Mouse (Mus musculus): ENCODE data around the gene Krtap19-5. TPM values are rescaled to one million over a fixed set of nuclear protein-coding genes. Genes with fewer than 3 reads are reported as not detected.

The Krtap19-5 gene
- polyA plus RNA-seq, 1 experiment from 2014 or later = not detected

- Histone ChIP-seq H3K27ac (ENCODE audit: low read length) (no peak overlapping the region), H3K4me1 (ENCODE audit: control insufficient read depth, insufficient read depth, low read length) (no peaks in the 10 kb centered on the region), H3K9me3 (ENCODE audit: control insufficient read depth, low read depth, low read length) (no peaks in the 10 kb centered on the region), H3K4me3 (ENCODE audit: low read depth, low read length) (no peak overlapping the region), H3K27me3 (ENCODE audit: control insufficient read depth, insufficient read depth, low read length) (no peaks in the 10 kb centered on the region), H3K4me2 (replicated peaks; ENCODE audit: low read depth, low read length) (no peak overlapping the region), H3K9ac (replicated peaks; ENCODE audit: low read depth, low read length) (no peak overlapping the region), H3K36me3 (ENCODE audit: control insufficient read depth, insufficient read depth, low read length) (no peaks in the 10 kb centered on the region)
- no peak for ATAC-seq (ENCODE audit: insufficient number of reproducible peaks, insufficient read depth, low FRiP score, low read depth)
- WGBS = 77% methylated on average over 4 of the region's 4 CpGs
Observed at GRCm38 (mm10) chr16:88864887-88865407, 31.3 kb downstream of the Krtap19-5 start.

- WGBS = 11% methylated on average over 5 of the region's 5 CpGs
- no peaks in the 10 kb centered on the region for H3K27me3 ChIP-seq (ENCODE audit: control insufficient read depth, insufficient read depth, low read length)
- H3K4me2 ChIP-seq (replicated peaks; ENCODE audit: low read depth, low read length) = no peak overlapping the region
- H3K27ac ChIP-seq (ENCODE audit: low read length) = no peak overlapping the region
- no peaks in the 10 kb centered on the region for H3K9me3 ChIP-seq (ENCODE audit: control insufficient read depth, low read depth, low read length)
- no peaks in the 10 kb centered on the region for H3K36me3 ChIP-seq (ENCODE audit: control insufficient read depth, insufficient read depth, low read length)
- no peak overlapping the region for H3K9ac ChIP-seq (replicated peaks; ENCODE audit: low read depth, low read length)
- no peaks in the 10 kb centered on the region for H3K4me1 ChIP-seq (ENCODE audit: control insufficient read depth, insufficient read depth, low read length)
- no peak for ATAC-seq (ENCODE audit: insufficient number of reproducible peaks, insufficient read depth, low FRiP score, low read depth)
- H3K4me3 ChIP-seq (ENCODE audit: low read depth, low read length) = no peak overlapping the region
Observed at GRCm38 (mm10) chr16:88851450-88851849, 44.8 kb downstream of the Krtap19-5 start.

- ATAC-seq (ENCODE audit: insufficient number of reproducible peaks, insufficient read depth, low FRiP score, low read depth) = no peak
- no peaks in the 10 kb centered on the region for H3K27me3 ChIP-seq (ENCODE audit: control insufficient read depth, insufficient read depth, low read length)
- no peak overlapping the region for H3K4me2 ChIP-seq (replicated peaks; ENCODE audit: low read depth, low read length)
- no peak overlapping the region for H3K9ac ChIP-seq (replicated peaks; ENCODE audit: low read depth, low read length)
- no peaks in the 10 kb centered on the region for H3K36me3 ChIP-seq (ENCODE audit: control insufficient read depth, insufficient read depth, low read length)
- no peak overlapping the region for H3K4me3 ChIP-seq (ENCODE audit: low read depth, low read length)
- WGBS = 79% methylated on average over 4 of the region's 4 CpGs
- H3K4me1 ChIP-seq (ENCODE audit: control insufficient read depth, insufficient read depth, low read length) = no peaks in the 10 kb centered on the region
- no peak overlapping the region for H3K27ac ChIP-seq (ENCODE audit: low read length)
- no peaks in the 10 kb centered on the region for H3K9me3 ChIP-seq (ENCODE audit: control insufficient read depth, low read depth, low read length)
Observed at GRCm38 (mm10) chr16:88848558-88848957, 47.7 kb downstream of the Krtap19-5 start.

- Histone ChIP-seq H3K4me2 (replicated peaks; ENCODE audit: low read depth, low read length) (no peak overlapping the region), H3K27me3 (ENCODE audit: control insufficient read depth, insufficient read depth, low read length) (no peaks in the 10 kb centered on the region), H3K4me1 (ENCODE audit: control insufficient read depth, insufficient read depth, low read length) (no peaks in the 10 kb centered on the region), H3K4me3 (ENCODE audit: low read depth, low read length) (no peak overlapping the region), H3K36me3 (ENCODE audit: control insufficient read depth, insufficient read depth, low read length) (no peaks in the 10 kb centered on the region), H3K27ac (ENCODE audit: low read length) (no peak overlapping the region), H3K9me3 (ENCODE audit: control insufficient read depth, low read depth, low read length) (no peaks in the 10 kb centered on the region), H3K9ac (replicated peaks; ENCODE audit: low read depth, low read length) (no peak overlapping the region)
- WGBS = 97% methylated on average over 1 of the region's 1 CpGs
- no peak for ATAC-seq (ENCODE audit: insufficient number of reproducible peaks, insufficient read depth, low FRiP score, low read depth)
Observed at GRCm38 (mm10) chr16:88847363-88847762, 48.9 kb downstream of the Krtap19-5 start.

Other genes with a start within 250 kb of the Krtap19-5 start
- not detected in 2 replicates for gene Krtap26-1, start 248.7 kb downstream of the Krtap19-5 start, polyA plus RNA-seq (2014; fragmentation: Nextera tagmentation; extraction: Ambion mirVana)
- gene Krtap27-1, start 224.8 kb downstream of the Krtap19-5 start, polyA plus RNA-seq (2014; fragmentation: Nextera tagmentation; extraction: Ambion mirVana) = not detected in 2 replicates
- not detected in 2 replicates for gene 2310061N02Rik, start 188.5 kb downstream of the Krtap19-5 start, polyA plus RNA-seq (2014; fragmentation: Nextera tagmentation; extraction: Ambion mirVana)
- not detected in 2 replicates for gene Krtap13-1, start 167.6 kb downstream of the Krtap19-5 start, polyA plus RNA-seq (2014; fragmentation: Nextera tagmentation; extraction: Ambion mirVana)
- gene Krtap13, start 144.8 kb downstream of the Krtap19-5 start, polyA plus RNA-seq (2014; fragmentation: Nextera tagmentation; extraction: Ambion mirVana) = not detected in 2 replicates
- gene 2310034C09Rik, start 137.6 kb downstream of the Krtap19-5 start, polyA plus RNA-seq (2014; fragmentation: Nextera tagmentation; extraction: Ambion mirVana) = not detected in 2 replicates
- gene 2310057N15Rik, start 122.3 kb downstream of the Krtap19-5 start, polyA plus RNA-seq (2014; fragmentation: Nextera tagmentation; extraction: Ambion mirVana) = not detected in 2 replicates
- gene Gm5965, start 118.6 kb downstream of the Krtap19-5 start, polyA plus RNA-seq (2014; fragmentation: Nextera tagmentation; extraction: Ambion mirVana) = not detected in 2 replicates
- gene Gm20741, start 84.2 kb downstream of the Krtap19-5 start, polyA plus RNA-seq (2014; fragmentation: Nextera tagmentation; extraction: Ambion mirVana) = not detected in 2 replicates
- not detected in 2 replicates for gene Krtap15, start 76.2 kb downstream of the Krtap19-5 start, polyA plus RNA-seq (2014; fragmentation: Nextera tagmentation; extraction: Ambion mirVana)
- gene Krtap14, start 70.3 kb downstream of the Krtap19-5 start, polyA plus RNA-seq (2014; fragmentation: Nextera tagmentation; extraction: Ambion mirVana) = not detected in 2 replicates
- not detected in 2 replicates for gene Krtap19-1, start 27.0 kb downstream of the Krtap19-5 start, polyA plus RNA-seq (2014; fragmentation: Nextera tagmentation; extraction: Ambion mirVana)
- gene Krtap19-2, start 22.2 kb downstream of the Krtap19-5 start, polyA plus RNA-seq (2014; fragmentation: Nextera tagmentation; extraction: Ambion mirVana) = not detected in 2 replicates
- gene Krtap19-3, start 18.4 kb downstream of the Krtap19-5 start, polyA plus RNA-seq (2014; fragmentation: Nextera tagmentation; extraction: Ambion mirVana) = not detected in 2 replicates
- not detected in 2 replicates for gene Krtap19-4, start 11.4 kb downstream of the Krtap19-5 start, polyA plus RNA-seq (2014; fragmentation: Nextera tagmentation; extraction: Ambion mirVana)
- not detected in 2 replicates for gene Krtap19-9b, start 35.8 kb upstream of the Krtap19-5 start, polyA plus RNA-seq (2014; fragmentation: Nextera tagmentation; extraction: Ambion mirVana)
- not detected in 2 replicates for gene Krtap16-3, start 66.4 kb upstream of the Krtap19-5 start, polyA plus RNA-seq (2014; fragmentation: Nextera tagmentation; extraction: Ambion mirVana)
- gene Krtap22-2, start 114.3 kb upstream of the Krtap19-5 start, polyA plus RNA-seq (2014; fragmentation: Nextera tagmentation; extraction: Ambion mirVana) = not detected in 2 replicates
- gene Gm10229, start 118.8 kb upstream of the Krtap19-5 start, polyA plus RNA-seq (2014; fragmentation: Nextera tagmentation; extraction: Ambion mirVana) = not detected in 2 replicates
- not detected in 2 replicates for gene Krtap6-1, start 135.2 kb upstream of the Krtap19-5 start, polyA plus RNA-seq (2014; fragmentation: Nextera tagmentation; extraction: Ambion mirVana)
- gene Gm10228, start 145.0 kb upstream of the Krtap19-5 start, polyA plus RNA-seq (2014; fragmentation: Nextera tagmentation; extraction: Ambion mirVana) = not detected in 2 replicates
- gene Krtap6-5, start 151.4 kb upstream of the Krtap19-5 start, polyA plus RNA-seq (2014; fragmentation: Nextera tagmentation; extraction: Ambion mirVana) = not detected in 2 replicates
- gene 1110025L11Rik, start 167.5 kb upstream of the Krtap19-5 start, polyA plus RNA-seq (2014; fragmentation: Nextera tagmentation; extraction: Ambion mirVana) = not detected in 2 replicates
- gene Krtap6-3, start 187.6 kb upstream of the Krtap19-5 start, polyA plus RNA-seq (2014; fragmentation: Nextera tagmentation; extraction: Ambion mirVana) = not detected in 2 replicates
- not detected in 2 replicates for gene Gm6358, start 244.4 kb upstream of the Krtap19-5 start, polyA plus RNA-seq (2014; fragmentation: Nextera tagmentation; extraction: Ambion mirVana)

Measured in stomach, embryonic 14.5 days (tissue).